Mouse (Mus musculus) adrenal gland, adult (tissue): ENCODE results near the gene Ptprt.

Source experiments
- DNase-seq, 2 experiments: peaks; one replicate each; pipeline ENCODE4 v3.0.0; 2022 to 2023; ENCODE audit warnings: low spot score in 1 of 2; ENCODE audit not compliant: inconsistent age in 2 of 2

The Ptprt gene

GRCm38 (mm10) chr2:162660941-162661386 lies at the start of gene Ptprt:
Gene Ptprt (minus strand): TSS chr2:162661147.
- no peak for DNase-seq

DNA sequence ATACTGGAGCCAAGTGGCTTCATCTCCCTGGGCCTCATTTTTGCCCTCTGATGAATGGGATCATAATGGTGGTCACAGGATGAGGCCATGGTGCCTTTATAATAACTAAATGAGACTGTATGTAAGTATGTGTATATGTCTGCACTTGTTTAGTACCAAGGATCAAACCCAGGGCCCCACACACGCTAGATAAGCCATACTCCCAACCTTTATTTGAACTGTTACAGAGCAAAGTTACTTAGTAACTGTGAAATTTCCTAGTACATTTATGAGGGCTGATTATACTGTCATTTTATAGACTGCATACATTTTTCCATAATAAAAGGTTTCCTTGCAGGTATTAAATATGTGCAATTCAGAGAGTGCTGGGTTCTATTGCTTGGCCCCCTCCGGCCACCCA lies 49.5 kb upstream of the Ptprt start:
- DNase-seq: no peak

DNA sequence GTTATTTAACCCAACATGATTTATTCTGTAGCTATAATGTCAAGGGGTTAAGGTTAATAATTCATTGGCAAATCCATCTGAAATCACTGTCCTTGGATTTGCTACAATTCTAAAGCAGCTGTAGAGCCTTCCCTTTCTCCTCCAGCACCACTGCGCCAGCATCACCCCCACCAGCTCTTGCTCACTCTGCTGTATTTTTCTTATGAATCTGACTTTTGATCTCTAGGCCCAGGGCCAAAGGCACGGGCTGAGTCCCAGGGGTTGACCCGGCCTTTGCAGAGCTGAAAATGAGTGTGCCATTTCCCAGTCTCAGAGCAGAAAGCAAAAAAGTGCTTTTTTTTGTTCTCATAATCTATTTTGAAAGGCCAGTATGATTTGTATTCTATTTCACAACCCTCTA lies 38.7 kb upstream of the Ptprt start:
- peak; percentile 6 to 77 for DNase-seq

- no peak for DNase-seq
Observed at GRCm38 (mm10) chr2:162699036-162699435, 38.1 kb upstream of the Ptprt start.

DNA sequence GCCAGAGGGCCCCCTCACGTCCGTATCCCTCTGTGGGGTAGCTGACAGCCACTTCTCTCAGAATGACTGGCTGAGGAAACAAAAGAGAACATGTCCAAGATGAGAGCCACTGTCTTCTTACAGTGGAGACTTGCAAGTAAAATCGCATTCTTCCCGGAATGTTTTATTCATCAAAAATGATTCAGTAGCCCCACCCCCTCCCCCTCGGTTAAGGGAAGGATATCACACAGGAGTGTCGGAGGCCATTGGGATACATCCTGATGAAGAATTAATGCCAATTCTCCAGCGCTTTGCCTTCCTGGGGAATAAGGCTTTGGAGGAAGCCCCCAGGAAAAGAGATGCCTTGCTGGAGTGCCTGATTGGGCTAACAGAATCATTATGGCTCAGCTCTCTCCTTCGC lies 37.1 kb upstream of the Ptprt start:
- DNase-seq: no peak

- DNase-seq: no peak
Observed at GRCm38 (mm10) chr2:162697151-162697550, 36.2 kb upstream of the Ptprt start.

DNA sequence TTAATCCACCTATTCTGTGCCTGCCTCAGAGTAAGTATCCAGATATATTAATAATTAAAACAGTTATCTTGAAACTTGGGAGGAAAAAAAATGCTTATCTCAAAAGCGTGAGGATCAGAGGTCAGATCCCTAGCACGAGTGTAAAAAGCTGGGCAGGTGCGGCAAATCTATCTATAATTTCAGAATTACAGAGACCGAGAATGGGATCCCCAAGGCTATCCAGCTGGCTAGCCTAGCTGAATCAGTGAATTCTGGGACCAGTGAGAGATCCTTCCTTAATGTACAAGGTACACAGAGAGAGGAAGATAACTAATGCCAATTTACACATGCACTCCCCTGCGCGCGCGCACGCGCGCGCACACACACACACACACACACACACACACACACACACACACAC lies 31.2 kb upstream of the Ptprt start:
- no peak for DNase-seq

- DNase-seq: peak; percentile 15 to 78
Observed at GRCm38 (mm10) chr2:162682674-162683073, 21.7 kb upstream of the Ptprt start.

- DNase-seq: no peak
Observed at GRCm38 (mm10) chr2:162662431-162662970, 1.6 kb upstream of the Ptprt start.

- no peak for DNase-seq
Observed at GRCm38 (mm10) chr2:162661733-162662132, 786 bp upstream of the Ptprt start.

GRCm38 (mm10) chr2:162660231-162660940 lies 561 bp downstream of the Ptprt start:
- DNase-seq: peak in 1 of 2 experiments; percentile 27

GRCm38 (mm10) chr2:162658997-162659396 lies 1.9 kb downstream of the Ptprt start:
- peak; percentile 64 to 93 for DNase-seq

- no peak for DNase-seq
Observed at GRCm38 (mm10) chr2:162657541-162657940, 3.4 kb downstream of the Ptprt start.

- DNase-seq: no peak
Observed at GRCm38 (mm10) chr2:162654416-162654815, 6.5 kb downstream of the Ptprt start.

GRCm38 (mm10) chr2:162638676-162639075 lies 22.3 kb downstream of the Ptprt start:
- DNase-seq: no peak

GRCm38 (mm10) chr2:162637537-162637936 lies 23.4 kb downstream of the Ptprt start:
- DNase-seq: no peak

GRCm38 (mm10) chr2:162636387-162637009 lies 24.4 kb downstream of the Ptprt start:
- no peak for DNase-seq

DNA sequence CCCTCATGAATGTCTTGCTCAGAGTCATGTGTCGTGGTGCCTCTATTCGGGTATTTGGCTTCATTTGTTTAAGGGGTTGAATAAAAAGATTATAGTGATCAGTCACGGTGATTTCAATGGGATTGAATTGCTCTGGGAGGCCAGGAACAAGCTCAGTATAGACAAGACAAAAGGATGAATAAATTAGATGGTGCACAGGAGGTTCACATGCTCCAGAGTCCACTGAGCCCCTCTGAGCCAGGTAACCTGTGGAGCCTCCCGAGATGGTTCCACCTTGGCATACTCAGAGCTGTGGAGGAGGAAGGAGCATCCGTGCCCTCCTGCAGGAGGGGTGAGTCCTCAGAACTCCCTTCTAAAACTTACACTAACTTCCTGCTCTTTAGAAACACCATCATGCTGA lies 26.0 kb downstream of the Ptprt start:
- DNase-seq: no peak

DNA sequence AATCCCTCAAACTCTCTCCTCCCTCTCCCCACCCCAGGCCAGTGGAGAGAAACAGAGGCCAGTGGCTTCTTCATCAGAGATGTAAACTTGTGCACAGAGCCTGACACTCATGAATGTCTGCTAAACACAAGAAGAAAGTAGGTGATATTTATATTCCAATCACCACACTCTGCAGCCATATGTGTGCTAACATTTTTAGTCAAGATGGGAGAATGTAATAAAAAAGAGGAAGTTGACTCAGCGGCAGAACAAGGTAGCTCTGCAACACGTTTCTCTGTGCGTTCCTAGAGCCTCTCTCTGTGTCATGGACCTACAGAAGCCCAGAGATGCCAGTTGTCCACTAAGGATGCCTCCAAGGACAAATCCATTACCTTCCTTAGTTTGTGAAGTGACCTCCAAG lies 34.9 kb downstream of the Ptprt start:
- no peak for DNase-seq

GRCm38 (mm10) chr2:162624707-162625106 lies 36.2 kb downstream of the Ptprt start:
- DNase-seq: no peak

DNA sequence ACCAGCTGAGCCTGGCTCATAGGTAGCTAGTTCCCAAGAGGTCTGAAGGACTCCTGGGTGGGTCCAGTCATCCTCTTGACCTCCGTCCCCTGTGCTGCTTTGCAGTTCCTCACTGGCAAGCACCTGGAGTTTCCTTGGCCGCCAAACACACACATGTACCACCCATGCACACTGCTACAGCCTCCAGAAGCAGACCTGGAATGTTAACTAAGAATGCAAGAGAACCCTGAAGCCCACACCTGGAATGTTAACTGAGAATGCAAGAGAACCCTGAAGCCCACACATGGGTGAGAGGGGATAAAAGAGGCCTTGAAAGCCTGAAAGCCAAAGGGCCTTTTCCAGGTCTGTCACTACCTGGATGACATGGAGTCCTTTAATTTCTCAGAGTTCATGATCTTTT lies 46.7 kb downstream of the Ptprt start:
- DNase-seq: no peak

DNA sequence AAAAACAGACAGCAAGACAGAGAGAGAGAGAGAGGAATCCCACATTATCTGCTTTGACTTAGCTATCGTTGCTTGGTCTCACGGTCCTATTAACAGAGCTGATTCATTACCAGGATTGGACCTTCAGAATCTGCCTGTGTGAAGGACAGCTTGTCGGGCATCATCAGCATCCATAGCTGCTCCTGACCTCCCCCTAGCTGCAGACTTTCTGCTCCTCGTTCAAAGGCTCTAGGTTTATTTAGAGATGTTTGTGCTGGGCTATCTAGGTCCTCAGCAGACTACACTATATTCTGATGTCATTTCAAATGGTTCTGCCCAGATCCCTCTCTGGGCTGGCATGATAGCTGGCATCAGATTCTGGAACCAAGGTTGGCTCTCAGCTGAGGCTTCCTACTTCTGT lies 47.5 kb downstream of the Ptprt start:
- no peak for DNase-seq
